Mouse (Mus musculus): ENCODE results near the gene Glis3.

Gene Glis3

DNA sequence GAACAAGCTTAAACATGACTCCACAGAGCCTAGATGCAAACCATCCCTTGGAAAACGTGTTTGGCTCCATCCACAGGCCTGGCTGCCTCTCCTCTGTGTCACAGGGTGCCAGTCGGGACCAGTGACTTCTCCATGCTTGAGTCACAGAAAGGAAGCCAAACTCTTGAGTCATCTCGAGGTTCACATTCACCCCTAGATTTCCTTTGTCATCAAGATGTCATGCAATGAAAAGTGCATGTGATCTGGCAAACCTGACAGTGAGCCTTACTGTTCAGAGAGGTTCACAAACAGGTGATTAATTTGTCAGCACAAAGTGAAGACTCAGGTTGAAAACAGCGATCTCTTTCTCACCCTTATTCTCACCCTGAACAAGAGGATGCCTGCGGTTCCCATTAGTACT, 290.7 kb downstream of the Glis3 start:
- no peak for DNase-seq (ENCODE audit: low spot score in 2 of 2)

DNA sequence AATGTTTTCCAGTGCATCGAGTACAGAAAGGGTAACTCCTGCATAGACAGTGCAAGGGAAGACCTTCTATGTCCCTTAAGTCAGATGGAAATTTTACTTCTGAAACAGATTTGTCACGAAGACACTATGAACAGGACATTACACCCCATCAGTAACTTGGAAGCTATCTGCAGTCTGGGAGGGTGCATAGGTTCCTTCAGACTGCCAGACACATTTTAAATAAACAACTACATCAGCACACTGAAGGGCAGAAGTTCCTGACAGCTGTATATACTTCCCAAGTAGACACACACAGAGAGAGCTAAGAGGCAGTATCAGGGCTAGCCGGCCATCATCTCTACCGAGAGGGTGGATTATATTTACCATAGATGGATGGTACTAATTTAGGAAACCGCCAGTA, 296.5 kb downstream of the Glis3 start:
- no peak for DNase-seq (ENCODE audit: low spot score in 2 of 2)

DNA sequence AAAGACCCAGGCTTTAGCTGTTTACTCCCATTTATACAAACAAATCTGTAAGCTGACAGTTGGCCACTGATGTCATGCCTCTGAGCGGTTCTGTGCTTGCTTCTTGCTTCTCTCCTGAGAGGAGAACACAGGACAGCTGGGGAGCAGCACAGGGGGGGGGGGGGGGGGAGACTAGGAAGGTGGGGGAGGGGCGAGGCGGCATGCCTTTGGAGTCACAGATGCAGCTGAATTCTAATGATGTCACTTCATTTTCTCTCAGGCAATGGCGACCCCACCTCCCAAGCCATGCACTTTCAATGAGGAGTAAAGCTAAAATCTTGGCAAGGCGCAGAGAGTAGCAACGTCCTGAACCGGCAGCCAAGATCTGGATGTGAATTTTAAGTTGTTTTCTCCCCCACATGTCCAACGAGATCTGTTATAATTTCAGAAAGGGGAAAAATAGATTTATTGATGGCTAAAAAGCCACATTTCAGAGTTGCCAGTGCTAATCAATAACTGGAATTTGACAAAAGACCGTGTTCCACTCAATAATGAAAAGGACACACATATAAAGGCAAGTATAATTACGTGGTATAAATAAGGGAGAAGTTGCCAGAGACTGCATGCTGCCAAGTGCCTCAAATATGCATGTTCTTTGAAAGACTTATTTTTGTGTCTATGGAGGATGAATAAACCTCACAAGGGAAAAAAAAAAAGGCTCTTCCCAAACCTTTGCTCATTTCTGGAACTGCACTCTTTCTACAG, 297.5 kb downstream of the Glis3 start:
- no peak for DNase-seq (ENCODE audit: low spot score in 2 of 2)

DNA sequence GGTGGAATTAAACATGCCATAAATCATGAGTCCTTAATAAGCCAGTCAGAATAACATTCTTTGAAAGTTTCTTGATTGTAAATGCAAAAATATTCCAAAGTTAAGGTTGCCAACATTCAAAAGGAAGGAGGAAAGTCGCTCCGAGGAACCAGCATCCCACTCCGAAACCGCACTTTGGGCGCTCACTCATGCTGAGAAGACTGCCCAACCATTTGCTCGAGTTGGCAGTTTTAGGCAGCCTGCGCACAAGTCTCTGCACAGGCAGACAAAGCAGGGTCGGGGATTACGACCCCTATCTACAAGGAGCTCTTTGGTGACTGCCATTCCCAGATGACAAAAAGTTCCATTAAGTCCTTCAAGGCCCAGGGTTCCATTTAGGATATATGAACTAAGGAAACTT, 298.4 kb downstream of the Glis3 start:
- DNase-seq (ENCODE audit: low spot score in 2 of 2) = no peak

DNA sequence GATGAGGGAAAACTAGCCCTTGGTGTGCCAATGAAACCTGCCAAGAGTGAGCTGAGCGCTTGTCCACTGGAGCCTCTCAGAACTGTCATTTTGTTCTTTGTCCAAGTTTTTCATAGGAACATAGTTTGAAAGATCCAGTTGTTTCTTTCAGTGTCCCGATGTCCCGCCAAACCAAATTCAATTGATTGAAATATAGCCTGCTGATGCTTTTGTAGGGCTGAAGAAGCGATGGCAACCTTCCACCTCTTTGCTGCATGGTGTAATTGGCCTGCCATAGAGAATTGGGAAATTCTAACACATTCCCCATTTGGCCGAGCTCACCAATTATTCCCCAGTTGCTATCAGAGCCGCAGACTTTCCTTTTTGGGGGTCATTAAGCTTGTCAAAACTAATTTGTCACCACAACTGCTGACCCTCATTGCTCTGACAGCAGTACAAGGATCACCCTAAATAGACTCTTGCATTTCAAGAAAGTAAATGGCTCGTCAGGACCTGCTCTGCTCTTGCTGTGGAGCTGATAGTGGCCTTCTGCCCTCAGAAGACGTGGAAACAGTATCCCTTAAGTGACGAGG, 299.1 kb downstream of the Glis3 start:
- DNase-seq (ENCODE audit: low spot score in 2 of 2) = no peak

DNA sequence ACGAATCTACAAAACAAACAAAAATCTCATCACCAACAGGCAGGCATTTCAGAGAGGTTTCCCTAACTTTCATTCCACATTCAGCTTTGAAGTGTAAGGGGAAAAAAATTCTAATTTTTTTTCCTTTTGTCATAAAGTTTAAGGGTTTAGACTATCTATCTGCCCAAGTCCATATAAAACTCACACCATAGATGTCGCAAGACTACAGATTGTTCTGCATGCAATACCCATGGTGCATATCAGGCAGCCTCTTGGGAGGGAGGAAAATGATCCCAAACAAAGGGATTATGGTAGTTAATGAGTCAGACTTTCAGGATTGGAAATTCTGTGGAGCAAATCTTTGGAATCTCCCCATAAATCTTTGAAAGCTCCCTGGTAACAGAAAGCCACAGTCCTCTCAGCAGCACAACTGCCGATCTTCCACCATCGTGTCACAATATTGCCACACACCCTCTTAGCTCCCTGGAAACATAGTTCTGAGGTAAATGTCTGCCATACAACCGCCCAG, 302.0 kb downstream of the Glis3 start:
- no peak for DNase-seq (ENCODE audit: low spot score in 2 of 2)

DNA sequence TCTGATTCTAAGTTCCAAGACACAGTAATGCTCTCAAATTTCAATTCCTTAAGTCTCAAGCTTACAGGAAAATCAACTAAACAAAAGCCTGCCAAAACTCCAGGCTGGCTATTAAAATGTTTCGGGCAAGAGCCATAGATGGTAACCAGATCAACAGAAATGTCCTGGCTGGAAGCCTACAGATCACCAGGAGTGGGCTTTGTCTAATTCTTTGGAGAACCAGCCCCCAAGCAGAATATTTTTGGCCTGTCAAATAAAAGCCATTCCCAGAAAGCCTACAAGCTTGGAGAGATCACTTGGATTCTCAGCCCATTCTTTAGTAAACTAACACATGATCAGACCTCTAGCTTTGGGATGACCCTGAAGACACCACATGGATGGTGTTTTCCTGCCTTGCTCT, 303.5 kb downstream of the Glis3 start:
- no peak for DNase-seq (ENCODE audit: low spot score in 2 of 2)

DNA sequence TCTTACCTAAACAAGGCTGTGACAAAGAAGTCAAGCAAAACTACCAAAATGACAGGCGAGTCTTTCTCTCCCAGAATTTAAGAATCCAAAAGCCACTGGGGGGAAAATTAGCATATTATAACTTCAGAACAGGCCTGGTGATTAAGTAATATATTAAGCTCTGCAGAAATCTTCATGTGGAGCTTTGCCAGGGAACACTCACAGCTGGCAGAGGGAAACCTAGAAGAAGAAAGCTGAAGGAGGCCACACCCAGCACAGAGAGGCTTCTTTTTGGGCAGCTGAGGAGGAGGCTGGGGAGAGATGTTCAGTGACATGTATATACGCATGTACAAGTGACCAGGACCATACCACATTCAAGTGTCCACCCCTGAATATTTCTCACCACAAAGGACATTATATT, 304.1 kb downstream of the Glis3 start:
- DNase-seq (ENCODE audit: low spot score in 2 of 2) = no peak

DNA sequence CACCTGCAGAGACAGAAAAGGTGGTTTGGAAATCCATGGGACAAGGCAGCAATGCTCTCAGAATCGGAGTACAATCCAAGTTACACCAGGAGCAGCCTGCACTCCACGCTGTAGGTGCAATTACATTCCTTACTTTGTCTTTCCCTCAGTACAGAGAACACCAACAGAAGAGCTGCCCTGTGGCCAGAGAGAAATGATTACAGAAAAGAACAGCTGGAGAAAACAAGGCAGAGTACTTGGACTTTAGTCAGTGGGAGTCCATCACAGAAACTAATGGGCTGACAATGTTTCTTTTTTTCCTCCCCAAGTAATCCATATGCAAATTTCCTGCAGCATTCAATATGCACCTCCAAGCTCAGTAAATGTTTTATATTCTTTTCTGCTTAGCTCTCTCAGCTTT, 305.4 kb downstream of the Glis3 start:
- no peak for DNase-seq (ENCODE audit: low spot score in 2 of 2)

DNA sequence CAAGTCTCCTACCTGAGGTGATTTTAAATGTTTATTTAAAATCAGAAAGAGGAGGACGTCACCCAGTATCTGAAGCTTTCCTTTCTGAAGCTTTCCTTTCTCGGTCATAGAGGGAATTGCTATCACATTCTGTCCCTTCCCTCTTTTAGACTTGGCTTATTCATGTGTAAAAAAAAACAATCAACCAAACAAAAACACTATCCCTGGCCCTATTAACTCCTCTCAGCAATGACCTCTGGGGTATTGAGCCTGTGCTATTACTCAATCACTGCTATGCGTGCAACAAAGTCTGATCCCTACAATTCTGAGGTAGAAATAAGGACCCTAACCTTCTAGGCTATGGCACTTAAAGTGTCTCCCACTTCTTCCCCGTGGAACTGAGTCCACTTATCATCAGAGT, 311.7 kb downstream of the Glis3 start:
- DNase-seq (ENCODE audit: low spot score in 2 of 2) = no peak

DNA sequence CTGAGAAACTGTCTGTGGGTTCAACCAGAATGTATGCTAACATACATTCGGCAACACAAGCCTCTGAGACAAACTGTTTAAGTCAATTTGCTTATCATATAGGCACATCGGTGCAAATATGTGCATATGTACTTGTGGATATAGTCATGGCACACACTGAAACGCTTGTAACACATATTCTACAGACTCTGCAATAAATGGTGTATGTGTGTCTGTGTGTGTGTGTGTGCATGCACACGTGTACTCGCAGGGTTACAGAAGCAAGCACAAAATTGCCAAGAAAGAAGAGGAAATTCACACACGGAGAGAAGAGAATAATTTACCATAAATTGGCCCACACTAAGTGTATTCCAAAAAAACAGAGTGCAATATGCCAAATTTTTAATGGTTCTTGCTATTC, 312.6 kb downstream of the Glis3 start:
- DNase-seq (ENCODE audit: low spot score in 2 of 2) = no peak

DNA sequence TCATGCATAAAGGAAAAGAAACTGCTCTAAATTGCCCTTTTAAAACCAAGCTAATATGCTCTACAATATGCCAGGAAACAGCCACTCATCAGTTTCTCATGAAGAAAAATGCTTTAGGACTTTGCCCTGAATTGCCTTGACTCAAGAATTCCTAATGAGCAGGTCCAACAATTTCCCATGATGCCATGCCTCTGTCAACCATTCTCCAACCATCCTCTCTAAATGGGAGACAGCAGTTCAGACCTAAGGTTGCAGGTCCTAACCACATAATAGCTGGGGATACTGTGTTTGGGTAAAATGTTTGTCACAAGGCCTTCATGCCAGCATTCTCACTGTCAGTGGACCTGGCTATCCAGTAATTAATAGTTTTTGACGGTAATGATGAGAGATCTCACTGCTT, 313.1 kb downstream of the Glis3 start:
- DNase-seq (ENCODE audit: low spot score in 2 of 2) = no peak

DNA sequence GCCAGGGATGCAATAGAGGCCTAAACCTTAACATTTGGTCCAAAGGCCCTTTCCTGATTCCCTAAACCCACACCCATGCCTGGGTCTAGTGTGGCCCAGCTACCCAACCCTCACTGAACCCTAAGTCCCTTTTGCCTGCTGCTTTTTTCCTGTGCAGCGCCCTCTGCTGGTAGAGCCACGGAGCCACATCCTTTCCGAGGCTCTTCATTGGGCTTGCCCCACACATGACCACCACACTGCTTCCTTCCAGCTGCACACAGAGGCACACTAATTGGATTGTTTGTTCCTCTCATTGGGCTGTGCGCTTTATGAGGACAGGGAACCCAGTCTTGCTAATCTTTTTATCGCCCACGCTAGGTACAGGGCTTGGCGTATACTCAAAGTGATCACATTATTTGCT, 314.0 kb downstream of the Glis3 start:
- no peak for DNase-seq (ENCODE audit: low spot score in 2 of 2)

DNA sequence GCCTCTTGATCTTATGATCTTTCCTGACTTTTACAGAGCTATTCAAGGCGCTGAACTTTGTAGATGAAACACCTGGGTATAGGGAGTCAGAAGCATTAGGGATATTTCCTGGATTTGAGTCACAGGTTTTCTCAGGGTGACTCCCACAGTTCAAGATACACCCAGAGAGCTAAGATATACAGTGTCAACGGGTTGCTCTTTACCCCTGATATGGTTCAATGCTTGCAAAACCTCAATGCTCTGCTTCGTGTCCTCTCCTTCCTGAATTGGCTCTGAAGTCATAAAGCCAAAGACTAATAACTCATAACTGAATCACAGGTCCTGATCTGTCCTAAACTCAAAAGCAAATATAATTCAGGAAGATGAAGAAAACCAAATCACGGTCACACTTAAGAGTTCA, 319.0 kb downstream of the Glis3 start:
- no peak for DNase-seq (ENCODE audit: low spot score in 2 of 2)

DNA sequence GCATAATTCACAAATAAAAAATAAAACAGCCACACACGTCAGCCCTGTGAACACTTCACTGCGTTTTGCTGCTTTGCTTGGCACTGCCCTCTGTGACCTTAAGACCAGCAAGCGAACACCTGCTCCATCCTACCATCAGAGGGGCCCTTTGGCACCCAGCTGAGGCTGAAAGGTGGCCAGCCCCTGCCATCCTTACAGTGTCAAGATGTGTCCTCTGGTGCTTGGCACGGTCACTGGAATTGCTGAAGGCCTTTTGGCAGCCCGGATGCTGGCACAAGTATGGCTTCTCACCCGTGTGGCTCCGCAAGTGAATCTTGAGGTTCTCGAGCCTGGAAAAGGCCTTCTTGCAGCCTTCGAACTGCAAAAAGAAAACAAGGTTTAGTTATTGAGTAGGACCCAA, 322.3 kb downstream of the Glis3 start:
- DNase-seq (ENCODE audit: low spot score in 2 of 2) = no peak

DNA sequence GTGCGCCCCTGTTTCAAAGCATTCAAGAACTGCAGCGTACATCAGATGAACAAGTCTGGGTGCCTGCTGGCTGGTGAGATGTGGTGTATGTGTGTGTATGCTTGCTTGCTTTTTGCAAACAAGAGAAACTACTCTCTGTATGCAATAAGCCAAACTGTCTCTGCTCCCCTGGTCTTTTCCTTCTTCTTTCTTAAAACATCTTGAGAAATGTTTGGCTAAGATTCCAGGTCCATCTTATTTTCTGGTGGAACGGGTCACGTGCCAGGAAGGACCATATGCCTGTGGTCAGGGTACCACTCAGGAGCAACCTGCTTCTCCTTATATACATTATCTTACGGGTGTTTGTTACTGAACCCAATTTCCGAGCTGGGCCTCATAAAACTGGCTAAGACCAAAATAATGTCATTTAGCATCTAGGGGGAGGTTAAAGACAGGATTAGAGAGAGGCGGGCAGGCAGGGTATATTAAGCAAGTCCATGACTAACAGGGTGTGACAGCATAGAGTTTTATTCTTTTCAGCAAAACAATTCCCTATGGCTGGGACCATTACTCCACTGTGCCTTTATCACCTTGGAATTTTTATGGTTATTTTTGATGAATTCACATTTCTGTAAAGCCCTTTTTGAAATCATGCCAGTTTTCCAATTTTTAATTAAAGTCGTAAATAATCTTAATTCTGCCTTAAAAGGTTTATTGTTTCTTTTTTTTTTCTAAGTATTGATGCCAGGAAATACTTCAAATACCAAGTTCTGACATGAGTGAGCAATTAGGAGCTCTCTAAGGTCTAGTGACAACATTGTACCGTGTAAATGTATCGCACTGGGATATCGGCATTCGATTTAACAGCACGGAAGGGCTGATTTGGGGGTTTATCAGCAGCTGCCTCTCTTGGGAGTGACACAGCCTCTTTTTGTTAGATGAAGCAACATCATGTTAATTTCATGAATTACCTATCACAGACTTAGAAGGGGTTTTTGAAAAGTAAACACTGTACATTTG, 328.5 kb downstream of the Glis3 start:
- DNase-seq (ENCODE audit: low spot score in 2 of 2) = no peak

DNA sequence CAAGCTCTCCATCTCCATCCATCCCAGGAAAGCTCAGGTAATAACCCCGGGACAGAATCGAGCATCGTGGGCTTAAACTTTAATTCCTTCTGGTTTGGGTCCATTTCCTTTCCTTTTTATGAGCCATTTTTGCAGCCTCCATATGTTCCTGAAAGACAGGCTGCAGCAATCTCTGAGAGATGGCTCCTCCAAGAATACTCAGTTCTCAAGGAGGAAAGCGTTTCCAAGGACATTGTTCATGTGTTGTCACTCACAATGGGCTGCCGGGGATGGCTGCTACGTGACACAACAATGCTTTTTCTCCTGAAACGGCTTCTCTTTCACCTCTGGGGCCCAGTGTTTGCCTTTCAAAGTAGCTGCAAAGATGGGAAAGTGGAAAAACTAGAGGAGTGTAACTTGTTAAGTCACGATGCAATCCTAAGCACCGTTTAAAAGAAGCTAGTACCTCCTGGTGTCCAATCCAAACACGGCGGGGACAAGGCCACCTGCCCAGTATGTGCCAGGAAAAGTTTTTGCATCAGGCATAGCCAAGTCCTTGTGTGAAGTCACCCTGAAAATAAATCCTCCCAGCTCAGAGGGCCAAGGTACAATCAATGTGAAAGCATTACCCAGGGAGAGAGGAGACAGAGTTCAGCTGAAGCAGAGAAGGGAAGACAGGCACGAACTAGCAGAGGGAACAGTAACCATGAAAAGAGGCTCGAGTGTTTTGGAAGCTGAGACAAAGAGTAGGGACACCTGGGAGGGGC, 332.6 kb downstream of the Glis3 start:
- no peak for DNase-seq (ENCODE audit: low spot score in 2 of 2)

DNA sequence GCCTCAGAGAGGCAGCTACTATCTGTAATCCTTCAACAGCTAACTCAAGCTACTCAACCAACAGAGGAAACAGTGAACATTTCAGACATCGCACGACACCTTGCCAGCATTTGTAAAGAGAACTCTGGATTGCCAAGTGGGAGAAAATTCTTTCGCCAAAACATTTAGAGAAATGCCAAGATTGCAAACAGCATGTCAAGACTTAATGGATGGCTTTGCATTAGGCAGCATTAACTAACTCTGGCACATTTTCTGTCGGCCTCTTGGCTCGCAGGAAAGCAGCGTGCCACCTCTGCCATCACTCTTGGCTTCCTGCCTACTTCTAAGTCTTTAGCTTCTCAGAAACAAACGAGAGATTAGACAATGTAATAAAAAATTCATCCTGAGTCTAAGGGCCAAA, 336.2 kb downstream of the Glis3 start:
- DNase-seq (ENCODE audit: low spot score in 2 of 2) = no peak

DNA sequence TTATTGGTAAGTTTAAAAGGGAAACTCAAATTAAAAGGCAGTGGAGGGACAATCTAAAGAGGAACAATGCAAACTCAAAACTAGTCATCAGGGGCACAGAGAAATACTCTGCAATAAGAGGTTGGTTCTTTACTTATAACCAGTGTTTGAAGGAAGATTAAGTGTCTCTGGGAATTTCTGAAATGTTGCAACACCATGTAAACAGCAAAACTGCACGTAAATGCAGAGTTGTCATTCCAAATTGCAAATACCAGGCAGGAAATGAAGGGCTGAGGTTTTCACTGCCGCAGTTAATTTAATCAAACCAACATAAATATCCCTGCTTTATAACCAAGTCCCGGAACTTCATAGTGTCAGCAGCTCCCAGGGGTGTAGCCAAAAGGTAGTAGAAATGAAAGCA, 342.3 kb downstream of the Glis3 start:
- no peak for DNase-seq (ENCODE audit: low spot score in 2 of 2)

DNA sequence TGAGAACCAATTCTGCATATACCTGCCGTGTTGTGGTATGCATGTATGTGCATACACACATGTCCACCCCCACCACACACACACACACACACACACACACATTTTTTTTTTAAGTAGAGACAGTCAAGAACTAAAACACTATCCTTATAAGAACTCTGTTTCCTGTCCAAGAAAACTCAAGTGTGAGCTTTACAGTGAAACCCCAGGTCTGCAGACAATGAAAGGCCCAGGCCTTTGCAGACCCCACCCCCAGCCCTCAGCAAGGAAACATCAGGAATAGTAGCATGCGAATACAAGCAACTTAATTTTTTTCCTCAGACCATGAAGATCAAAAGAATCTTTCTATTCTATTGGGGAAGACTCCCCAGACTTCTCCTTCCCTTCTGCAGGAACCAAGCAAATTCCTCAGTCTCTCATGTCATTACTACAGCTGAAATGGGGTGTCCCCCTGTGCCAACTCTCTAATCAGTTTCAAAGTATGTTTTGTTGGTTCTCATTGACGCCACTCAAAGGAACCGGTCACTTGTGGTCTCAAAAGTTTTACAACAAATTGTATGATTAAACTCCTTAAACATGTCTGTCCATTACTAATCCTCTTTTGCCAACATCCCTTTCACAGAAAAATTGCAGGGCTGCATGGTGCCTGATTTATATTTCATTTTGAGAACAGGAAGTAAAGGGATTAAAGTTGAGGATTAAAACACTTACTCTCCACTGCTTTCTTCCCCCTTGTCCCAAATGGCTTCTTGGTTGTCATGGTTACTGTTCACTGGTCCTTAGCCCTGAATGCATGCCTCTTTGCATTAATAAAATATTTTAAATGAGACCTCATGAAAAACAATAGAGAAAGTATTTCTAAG, 343.0 kb downstream of the Glis3 start:
- no peak for DNase-seq (ENCODE audit: low spot score in 2 of 2)

DNA sequence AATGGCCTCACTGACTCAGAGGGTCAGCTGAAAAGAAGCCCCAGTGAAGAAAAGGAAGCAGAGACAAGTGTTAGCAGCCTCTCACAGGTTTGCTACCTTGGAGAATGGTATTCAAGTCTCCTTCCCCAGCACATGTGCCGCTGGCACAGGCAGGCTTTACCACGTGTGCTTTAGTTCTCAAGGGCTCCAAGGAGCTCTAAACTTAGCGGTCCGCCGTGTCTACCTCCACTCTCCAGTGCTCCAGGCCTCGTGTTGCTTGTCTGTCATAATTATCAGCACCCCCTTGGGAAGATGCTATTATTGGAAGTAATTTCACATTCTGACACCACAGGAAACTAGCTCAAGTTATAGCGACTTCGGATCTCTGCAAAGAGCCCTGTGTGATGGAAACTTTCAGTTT, 344.0 kb downstream of the Glis3 start:
- no peak for DNase-seq (ENCODE audit: low spot score in 2 of 2)

All from urinary bladder, adult 18-20 months (tissue).